Mouse (Mus musculus) liver, embryonic 14.5 days (tissue): ENCODE results near the gene Acot7. TPM values are rescaled to one million over a fixed set of nuclear protein-coding genes. Genes with fewer than 3 reads are reported as not detected.

Experiments used
- ATAC-seq: fragments of 200-750 bp; cut with Nextera tagmentation; 2 replicates; pipeline ENCODE4 v1.8.0; 2017; ENCODE audit warnings: moderate number of reproducible peaks, mild to moderate bottlenecking, moderate library complexity; ENCODE audit not compliant: insufficient read depth
- DNase-seq, 3 experiments: peaks; one replicate each; pipeline ENCODE4 v3.0.0-alpha.2; 2012 to 2013; ENCODE audit warnings: low read depth in 3 of 3, low spot score in 3 of 3
- H3K27ac ChIP-seq: fragments of 300-500 bp; sonication (generic); 2 replicates; pipeline ENCODE4 v1.5.1; 2014; ENCODE audit warnings: moderate library complexity, mild to moderate bottlenecking, control low read depth, inconsistent platforms
- H3K27me3 ChIP-seq: fragments of 300-500 bp; sonication (generic); 2 replicates; pipeline ENCODE4 v1.6.1; 2014; ENCODE audit warnings: mild to moderate bottlenecking, low read length, moderate library complexity; ENCODE audit not compliant: control insufficient read depth, insufficient read depth
- H3K36me3 ChIP-seq: fragments of 300-500 bp; sonication (generic); replicated peaks from 2 replicates; pipeline ENCODE4 v1.6.1; 2014; ENCODE audit warnings: low read depth; ENCODE audit not compliant: control insufficient read depth, insufficient read depth
- H3K4me1 ChIP-seq, 2 experiments: fragments of 200-500 bp in 1 of 2; fragments of 300-500 bp in 1 of 2; sonication (generic) in 1 of 2; replicated peaks; 2 replicates each; pipeline ENCODE4 v1.6.1; 2012 to 2014; ENCODE audit warnings: antibody characterized with exemption in 1 of 2, inconsistent platforms in 1 of 2, low read length in 1 of 2; ENCODE audit not compliant: control insufficient read depth in 2 of 2, insufficient read depth in 2 of 2
- H3K4me2 ChIP-seq: fragments of 300-500 bp; sonication (generic); 2 replicates; pipeline ENCODE4 v1.6.1; 2014; ENCODE audit warnings: low read depth, mild to moderate bottlenecking, control low read depth, moderate library complexity
- H3K4me3 ChIP-seq, 2 experiments: fragments of 200-500 bp in 1 of 2; fragments of 300-500 bp in 1 of 2; sonication (generic) in 1 of 2; 2 replicates each; pipeline ENCODE4 v1.5.1; 2012 to 2014; ENCODE audit warnings: low read depth in 2 of 2, low read length in 2 of 2, mild to moderate bottlenecking in 2 of 2, control low read depth in 1 of 2, inconsistent platforms in 1 of 2, moderate library complexity in 1 of 2; ENCODE audit not compliant: insufficient read depth in 1 of 2
- H3K9ac ChIP-seq: fragments of 300-500 bp; sonication (generic); replicated peaks from 2 replicates; pipeline ENCODE4 v1.6.1; 2014; ENCODE audit warnings: mild to moderate bottlenecking, control low read depth, moderate library complexity
- H3K9me3 ChIP-seq: fragments of 300-500 bp; sonication (generic); 2 replicates; pipeline ENCODE4 v1.6.1; 2016; ENCODE audit warnings: low read length, mixed read lengths; ENCODE audit not compliant: control insufficient read depth
- CTCF ChIP-seq: IDR thresholded peaks from 2 replicates; pipeline ENCODE4 v1.5.1; 2016; ENCODE audit warnings: antibody characterized with exemption, low read depth, control low read depth
- EP300 ChIP-seq: IDR thresholded peaks from 2 replicates; pipeline ENCODE4 v1.6.1; 2016; ENCODE audit warnings: antibody characterized with exemption, low read depth
- WGBS: fragments of 180-500 bp; shearing (Covaris S2); extraction: QIAGEN DNeasy Blood & Tissue Kit; methylation state at CpG from one replicate; pipeline ENCODE4 v1.1.7; 2014; ENCODE audit not compliant: insufficient replicate concordance; 5-methylcytosine and 5-hydroxymethylcytosine counted together
- polyA plus RNA-seq, 2 experiments: library from polyadenylated mRNA; depleted of rRNA in 1 of 2; stranded (reverse) in 1 of 2; unstranded in 1 of 2; fragments of >200 nt; fragmentation: Nextera tagmentation in 1 of 2; extraction: Ambion mirVana in 1 of 2; gene quantifications; 2 replicates each; pipeline versions ENCODE4 v1.2.1 to v1.2.3; 2012 to 2014

Gene Acot7
- polyA plus RNA-seq, 2 experiments: 12.5 to 13.0 TPM

DNA sequence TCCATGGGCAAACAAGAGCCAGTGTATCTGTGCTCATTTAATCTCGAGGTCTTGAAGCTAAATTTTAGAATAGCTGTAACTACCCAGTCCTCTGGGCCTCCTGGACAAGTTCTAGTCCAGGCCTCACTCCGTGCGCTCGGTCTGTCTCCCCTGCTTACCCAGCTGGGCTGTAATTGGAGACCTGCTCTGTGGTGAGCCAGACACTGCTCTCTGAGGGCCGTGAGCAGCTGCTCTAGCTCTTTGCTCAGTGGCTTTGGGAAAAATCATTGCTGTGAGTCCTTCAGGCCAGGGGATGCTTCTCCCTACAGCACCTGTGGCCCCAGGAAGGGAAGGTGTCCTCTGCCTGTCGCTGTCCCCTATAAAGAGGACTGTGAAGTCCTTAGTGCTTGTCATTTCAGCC lies 28.3 kb downstream of the Acot7 start:
- Histone ChIP-seq H3K4me2 (no peak overlapping the region), H3K36me3 (no peaks in the 10 kb centered on the region), H3K4me3 (no peak overlapping the region), H3K9ac (no peak overlapping the region), H3K4me1 (peaks cover 0 to 18% of the 10 kb centered on the region in 2 experiments), H3K27ac (no peak overlapping the region), H3K9me3 (no peaks in the 10 kb centered on the region), H3K27me3 (no peaks in the 10 kb centered on the region)
- TF ChIP-seq CTCF: no peak
- TF ChIP-seq EP300: no peak
- ATAC-seq: no peak
- DNase-seq: no peak
- WGBS: 61% methylated on average over 6 of the region's 6 CpGs

DNA sequence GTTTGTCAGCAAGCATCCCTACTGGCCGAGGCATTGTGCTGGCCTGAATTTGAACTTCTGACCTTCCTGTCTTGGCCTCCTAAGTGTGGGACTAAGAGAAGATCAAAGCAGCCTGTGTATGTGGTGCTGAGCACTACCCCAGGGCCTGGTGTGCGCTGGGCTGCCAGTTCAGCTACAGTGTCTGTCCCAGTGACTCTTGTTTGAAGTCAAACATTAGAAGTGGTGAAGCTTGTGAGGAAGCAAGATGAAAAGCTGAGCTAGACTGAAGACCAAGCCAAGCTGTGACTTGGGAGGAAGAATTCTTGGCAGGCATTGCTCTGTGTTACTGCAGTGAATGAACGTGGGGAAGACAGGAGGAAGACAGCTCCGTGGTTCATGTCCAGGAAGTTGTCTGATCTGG lies 31.7 kb downstream of the Acot7 start:
- Histone ChIP-seq H3K36me3 (no peaks in the 10 kb centered on the region), H3K27ac (no peak overlapping the region), H3K9ac (no peak overlapping the region), H3K4me1 (peaks cover 0 to 10% of the 10 kb centered on the region in 2 experiments), H3K27me3 (no peaks in the 10 kb centered on the region), H3K4me2 (no peak overlapping the region), H3K4me3 (no peak overlapping the region), H3K9me3 (no peaks in the 10 kb centered on the region)
- no peak for ATAC-seq
- DNase-seq: no peak
- TF ChIP-seq EP300 (no peak), CTCF (no peak)
- 35% methylated on average over 4 of the region's 4 CpGs for WGBS

DNA sequence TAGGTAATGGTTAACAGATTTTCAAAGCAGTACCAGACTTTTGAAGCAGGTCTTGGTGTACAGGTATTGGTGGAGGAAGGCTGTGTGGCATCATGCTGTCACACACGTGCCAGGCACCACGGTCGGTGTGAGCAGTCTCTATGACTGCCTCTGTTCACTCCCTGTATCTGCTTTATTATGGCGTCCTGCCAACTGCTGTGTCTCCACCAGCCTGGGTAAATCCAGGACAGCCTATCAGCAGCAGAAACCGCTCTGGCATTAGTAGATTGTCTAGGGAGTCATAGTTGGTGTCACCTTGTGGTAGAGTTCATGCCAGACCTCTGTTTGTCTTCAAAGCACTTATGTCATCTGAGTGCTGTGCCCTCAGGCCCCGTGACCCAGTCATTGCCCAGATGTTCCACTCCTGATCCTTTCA lies 34.2 kb downstream of the Acot7 start:
- H3K27ac ChIP-seq: no peak overlapping the region
- H3K4me1 ChIP-seq: peaks cover 0 to 6% of the 10 kb centered on the region in 2 experiments; a peak in 2 of 4 replicates
- TF ChIP-seq EP300 (no peak), CTCF (no peak)
- H3K9me3 ChIP-seq: no peaks in the 10 kb centered on the region
- no peaks in the 10 kb centered on the region for H3K27me3 ChIP-seq
- no peak overlapping the region for H3K9ac ChIP-seq
- 47% methylated on average over 6 of the region's 6 CpGs for WGBS
- H3K4me3 ChIP-seq: no peak overlapping the region
- no peak overlapping the region for H3K4me2 ChIP-seq
- no peak for DNase-seq
- no peaks in the 10 kb centered on the region for H3K36me3 ChIP-seq
- peak; percentile 71 for ATAC-seq

DNA sequence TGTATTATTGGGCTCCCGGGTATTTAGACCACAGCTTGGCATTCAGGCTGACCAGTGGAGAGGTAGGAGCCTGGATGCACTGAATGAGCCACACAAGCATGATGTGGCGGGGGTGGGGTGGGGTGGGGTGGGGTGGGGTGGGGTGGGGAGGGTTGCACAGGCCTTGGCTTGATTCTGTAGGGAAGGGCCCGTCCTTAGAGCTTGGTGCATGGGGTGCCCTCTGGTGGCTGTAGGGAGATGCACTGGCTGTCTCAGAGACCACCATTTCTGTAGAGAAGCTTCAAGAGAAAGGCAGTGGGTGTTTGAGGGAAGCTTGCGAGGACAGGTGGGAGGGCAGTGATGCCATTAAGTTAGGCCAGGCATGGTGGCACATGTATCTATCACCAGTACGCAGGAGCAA lies 34.6 kb downstream of the Acot7 start:
- Histone ChIP-seq H3K4me2 (no peak overlapping the region), H3K9me3 (no peaks in the 10 kb centered on the region), H3K9ac (no peak overlapping the region), H3K27me3 (no peaks in the 10 kb centered on the region), H3K4me3 (no peak overlapping the region), H3K36me3 (no peaks in the 10 kb centered on the region), H3K4me1 (peaks cover 0 to 6% of the 10 kb centered on the region in 2 experiments; a peak in 2 of 4 replicates), H3K27ac (no peak overlapping the region)
- 34% methylated on average over 5 of the region's 5 CpGs for WGBS
- peak; percentile 58 for ATAC-seq
- DNase-seq: peak in 2 of 3 experiments; percentile 31 to 35
- no peak for TF ChIP-seq EP300
- TF ChIP-seq CTCF: peak; percentile 80

DNA sequence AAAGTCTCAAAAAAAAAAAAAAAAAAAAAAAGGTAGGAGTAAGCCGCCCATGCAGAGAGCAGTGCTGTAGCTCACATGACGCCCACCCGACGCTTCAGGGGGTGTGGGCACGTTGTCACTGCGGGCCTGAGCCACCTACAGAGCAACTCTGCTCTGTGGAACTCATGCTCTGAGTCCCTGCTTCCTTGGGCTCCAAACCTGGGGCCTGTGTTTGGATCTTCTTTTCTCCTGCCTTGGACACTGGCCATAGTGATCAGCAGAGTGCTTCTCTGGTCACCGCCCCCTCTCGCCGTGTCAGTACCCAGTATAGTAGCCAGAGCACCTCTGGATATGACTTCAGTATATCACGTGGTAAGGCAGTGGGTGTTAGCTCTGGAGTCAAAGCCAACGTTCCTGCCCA lies 35.0 kb downstream of the Acot7 start:
- H3K36me3 ChIP-seq: no peaks in the 10 kb centered on the region
- H3K27ac ChIP-seq: no peak overlapping the region
- H3K27me3 ChIP-seq: no peaks in the 10 kb centered on the region
- no peak for TF ChIP-seq EP300
- no peak for TF ChIP-seq CTCF
- WGBS: 54% methylated on average over 11 of the region's 11 CpGs
- H3K9me3 ChIP-seq: no peaks in the 10 kb centered on the region
- no peak overlapping the region for H3K4me3 ChIP-seq
- no peak overlapping the region for H3K4me2 ChIP-seq
- no peak overlapping the region for H3K9ac ChIP-seq
- DNase-seq (no peak), ATAC-seq (no peak)
- H3K4me1 ChIP-seq: peaks cover 0 to 6% of the 10 kb centered on the region in 2 experiments; a peak in 2 of 4 replicates
